Mouse (Mus musculus) embryonic fibroblast, embryonic 13.5 days (primary cell): ENCODE measurements around the gene Gm28047.

Experiments used
- CTCF ChIP-seq: IDR thresholded peaks from 2 replicates; pipeline ENCODE4 v1.5.1; 2011; ENCODE audit warnings: mild to moderate bottlenecking, control low read depth, low read length, moderate library complexity, borderline replicate concordance; ENCODE audit not compliant: insufficient read depth
- POLR2A ChIP-seq: IDR thresholded peaks from 2 replicates; pipeline ENCODE4 v1.6.1; 2011; ENCODE audit warnings: low read depth, mild to moderate bottlenecking, control low read depth, low read length, moderate library complexity

- TF ChIP-seq CTCF (no peak), POLR2A (no peak)
These were observed 80.1 kb downstream of the Gm28047 start for GRCm38 (mm10) chr15:102544801-102545200.
